Mouse (Mus musculus): ENCODE measurements at regions not wholly inside any gene's neighbourhood (a gene's known extent, or its start where the extent isn't known, plus 50 kb on each side); places are given as distances from the start of the nearest gene placed in this dataset.

DNA sequence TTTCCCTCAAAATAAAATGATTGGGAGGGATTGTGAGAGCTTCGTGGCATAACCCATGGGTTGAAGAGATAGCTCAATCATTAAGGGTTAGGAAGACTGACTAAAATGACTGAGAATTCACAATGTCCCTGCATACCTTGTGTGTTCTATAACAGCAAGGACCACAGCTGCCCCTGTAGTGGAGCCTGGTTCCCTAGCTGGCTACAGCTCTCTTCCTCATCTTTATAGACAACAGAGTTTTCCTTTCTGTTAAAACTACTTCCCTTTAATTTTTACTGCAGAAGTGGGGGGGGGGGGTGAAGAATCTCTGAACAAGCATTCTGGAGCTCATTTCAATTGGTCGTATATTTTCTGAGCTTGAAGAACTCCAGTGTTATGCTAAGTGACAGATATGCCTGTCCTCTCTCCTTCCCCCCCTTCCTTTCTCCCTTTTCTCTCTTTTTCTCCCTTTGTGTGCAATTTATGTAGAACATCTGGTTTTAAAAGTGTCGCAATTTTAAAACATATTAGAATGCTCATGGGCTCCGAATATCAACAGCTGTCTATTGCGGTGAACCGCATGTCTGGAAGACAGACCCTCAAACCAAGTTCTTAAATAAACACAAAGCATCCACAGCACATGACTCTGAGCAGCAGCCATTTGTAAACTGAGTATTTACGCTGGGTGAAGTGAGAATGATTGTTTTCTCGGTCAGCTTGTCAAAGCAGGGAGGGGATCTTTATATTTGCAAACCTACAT is 222.0 kb upstream of the Maf start:
- DNase-seq (ENCODE audit: low read depth, low spot score) = no peak

DNA sequence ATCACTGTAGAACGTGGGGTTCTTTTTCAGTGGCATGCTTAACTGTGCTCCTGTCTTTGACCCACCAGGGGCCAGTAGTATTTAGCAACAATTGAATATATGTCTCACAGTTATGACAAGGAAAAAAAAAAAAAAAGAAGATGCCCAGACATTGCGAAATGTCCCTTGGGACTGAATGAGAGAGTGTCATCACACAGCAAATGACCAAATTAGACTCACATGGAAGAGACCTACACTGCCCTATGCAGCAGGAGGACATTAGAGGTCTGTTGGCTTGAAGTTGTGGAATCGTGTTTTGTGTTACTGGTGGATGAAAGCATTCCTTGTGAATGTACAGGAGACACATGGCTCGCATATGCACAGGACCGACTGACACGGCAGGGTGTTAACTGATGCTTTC is 214.3 kb upstream of the Maf start:
- DNase-seq (ENCODE audit: low read depth, low spot score) = no peak

DNA sequence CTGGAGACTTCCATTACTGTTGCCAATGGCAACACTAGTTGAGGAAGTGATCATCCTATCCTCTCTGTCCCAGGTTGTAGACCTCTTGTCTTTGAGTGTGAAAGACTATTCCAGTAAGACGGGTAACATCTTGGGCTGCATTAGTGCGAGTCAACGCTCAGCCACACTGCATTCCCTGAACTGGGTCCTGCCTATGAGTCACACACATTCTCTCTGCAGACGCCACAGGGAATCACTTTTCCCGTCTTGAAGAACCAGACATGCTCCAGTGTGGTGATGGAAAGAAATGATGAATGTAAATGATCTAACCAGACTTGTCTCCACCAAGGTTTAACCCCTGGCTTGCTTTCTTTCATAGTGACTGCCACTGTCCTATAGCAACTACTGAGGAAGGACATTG is 199.1 kb upstream of the Maf start:
- no peak for DNase-seq (ENCODE audit: low read depth, low spot score)

DNA sequence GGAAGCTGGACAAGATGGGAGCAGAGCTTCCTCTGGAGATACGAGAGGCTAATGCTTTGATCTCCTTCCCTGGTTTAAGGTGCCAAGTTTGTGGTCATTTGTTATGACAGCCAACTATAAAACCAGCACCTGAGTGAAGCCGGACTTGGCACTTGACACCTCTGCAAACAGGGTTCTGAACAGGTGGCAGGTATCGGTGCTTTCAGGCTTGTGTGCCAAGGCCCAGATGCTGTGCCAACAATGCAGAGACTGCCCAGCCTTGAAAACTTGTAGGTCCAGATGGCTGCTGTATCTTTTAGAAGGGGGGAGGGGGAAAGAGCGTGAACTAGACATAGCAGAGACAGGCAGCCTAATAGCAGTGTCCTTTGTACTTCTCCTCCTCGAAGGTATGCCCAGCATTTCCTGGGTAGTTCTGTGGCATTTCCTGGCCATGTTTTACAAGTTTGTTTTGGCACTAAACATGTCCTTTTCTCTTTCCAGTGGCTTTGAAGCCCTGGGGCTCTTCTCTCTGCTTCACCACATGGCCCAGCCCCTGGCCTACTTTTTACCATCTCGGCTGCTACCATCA is 196.3 kb upstream of the Maf start:
- DNase-seq (ENCODE audit: low read depth, low spot score) = no peak

DNA sequence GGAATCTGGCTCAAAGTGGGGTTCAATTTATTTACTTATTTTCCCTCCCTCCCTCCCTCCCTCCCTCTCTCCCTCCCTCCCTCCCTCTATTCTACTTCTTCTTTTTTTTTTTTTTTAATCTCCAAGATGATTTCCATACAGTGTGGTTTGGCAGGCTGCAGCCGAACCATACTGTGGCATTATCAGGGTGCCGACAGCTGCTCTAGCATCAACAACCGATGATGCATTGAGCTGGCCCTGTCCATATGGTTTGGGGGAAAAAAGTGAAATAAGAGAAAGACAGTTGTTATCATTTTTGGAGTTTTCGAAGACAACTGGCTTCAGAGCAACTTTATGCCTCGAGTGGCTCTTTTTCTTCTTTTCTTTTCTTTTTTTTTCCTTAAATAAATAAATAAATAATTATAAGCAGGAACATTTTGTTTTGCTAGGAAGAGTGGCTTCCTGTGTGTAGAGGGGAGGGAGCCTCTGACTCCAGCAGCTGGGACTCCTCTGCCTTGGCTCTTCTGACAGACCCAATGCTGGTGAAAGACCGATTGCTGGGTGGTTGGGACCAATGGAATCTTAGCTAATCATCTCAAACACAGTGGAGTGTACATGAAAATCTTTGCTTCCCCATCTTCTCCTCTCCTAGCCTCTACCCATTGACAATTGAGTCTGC is 190.1 kb upstream of the Maf start:
- DNase-seq (ENCODE audit: low read depth, low spot score) = no peak

DNA sequence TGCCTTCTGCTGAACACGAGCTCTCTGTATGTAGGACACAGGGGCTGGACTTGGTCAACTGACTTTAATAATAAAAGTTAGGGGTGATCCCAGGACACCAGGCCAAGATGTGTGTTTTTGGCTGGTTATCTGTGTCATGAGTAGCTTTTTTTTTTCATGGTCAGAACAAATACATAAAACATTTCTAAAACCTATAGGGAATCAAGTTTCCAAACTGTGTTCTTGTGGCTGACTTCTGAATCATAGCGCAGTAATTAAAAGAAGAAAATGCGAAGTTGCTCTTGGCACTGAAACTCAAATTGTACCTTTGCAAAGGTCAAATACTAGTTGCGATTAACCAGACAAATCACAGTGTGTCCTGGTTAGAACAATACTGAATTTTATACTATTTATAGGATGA is 189.5 kb upstream of the Maf start:
- no peak for DNase-seq (ENCODE audit: low read depth, low spot score)

DNA sequence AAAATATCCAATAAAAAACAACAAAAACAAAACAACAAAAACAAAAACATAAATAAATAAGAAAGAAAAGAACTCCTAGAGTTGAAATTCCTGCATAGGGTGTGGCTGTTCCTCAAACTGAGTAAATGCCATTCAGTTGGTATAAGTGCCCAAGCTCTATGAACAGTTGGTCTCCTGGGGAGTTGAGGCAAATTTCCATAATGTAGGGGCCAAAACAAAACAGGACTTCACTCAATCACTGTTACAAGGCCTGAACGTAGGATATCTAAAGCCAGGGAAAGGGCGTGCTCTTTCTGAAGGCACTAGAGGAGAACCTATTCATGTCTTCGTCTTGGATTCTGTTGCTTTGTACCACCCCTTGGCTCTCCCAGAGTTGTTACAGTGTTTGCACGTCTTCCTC is 188.5 kb upstream of the Maf start:
- DNase-seq (ENCODE audit: low read depth, low spot score) = no peak

DNA sequence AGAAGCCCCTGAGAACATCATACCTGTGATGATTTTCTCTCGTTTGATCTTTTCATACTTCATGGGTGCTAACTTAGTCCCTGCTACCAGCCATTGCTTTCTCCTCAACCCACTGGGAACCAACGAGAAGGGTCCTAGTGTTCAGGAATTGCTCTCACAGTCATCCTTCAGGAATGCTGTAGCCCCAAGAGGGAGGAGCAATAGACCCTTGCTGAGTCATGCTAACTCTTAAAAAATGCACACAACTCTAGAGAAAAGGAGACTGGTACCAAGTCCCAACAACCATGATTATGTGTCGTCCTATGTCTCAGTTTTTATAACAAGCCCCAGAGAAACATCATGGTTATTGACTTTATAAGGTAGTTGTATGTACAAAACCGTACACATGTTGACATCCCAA is 180.7 kb upstream of the Maf start:
- no peak for DNase-seq (ENCODE audit: low read depth, low spot score)

DNA sequence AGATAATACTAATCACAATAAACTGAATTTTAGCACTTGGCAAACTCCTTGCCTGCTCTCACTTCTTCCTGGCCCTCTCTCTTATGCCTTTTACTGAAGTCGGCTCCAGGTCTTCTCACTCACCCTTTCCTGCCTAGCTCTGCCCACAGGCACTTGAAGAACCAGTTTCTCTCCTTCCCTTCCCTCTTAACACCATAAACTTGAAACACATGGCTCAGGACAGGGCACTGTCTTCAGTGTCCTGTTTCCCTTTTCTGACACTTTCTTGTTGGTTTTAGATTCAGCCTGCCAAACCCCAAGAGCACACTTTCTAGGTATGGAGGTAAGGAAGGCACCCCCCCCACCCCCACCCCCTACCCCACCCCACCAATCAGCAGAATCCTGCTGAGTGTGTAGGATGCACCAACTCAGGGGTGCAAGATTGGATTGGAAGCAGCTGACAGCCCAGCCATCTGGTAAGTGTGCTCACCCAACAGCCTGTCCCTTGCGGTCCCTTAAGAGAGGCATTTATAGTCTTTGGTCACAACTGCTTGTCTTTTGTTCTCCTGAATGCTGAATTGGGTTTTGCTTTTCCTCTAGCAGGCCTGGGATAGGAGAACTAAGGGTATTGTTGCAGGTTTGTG is 177.6 kb upstream of the Maf start:
- no peak for DNase-seq (ENCODE audit: low read depth, low spot score)

DNA sequence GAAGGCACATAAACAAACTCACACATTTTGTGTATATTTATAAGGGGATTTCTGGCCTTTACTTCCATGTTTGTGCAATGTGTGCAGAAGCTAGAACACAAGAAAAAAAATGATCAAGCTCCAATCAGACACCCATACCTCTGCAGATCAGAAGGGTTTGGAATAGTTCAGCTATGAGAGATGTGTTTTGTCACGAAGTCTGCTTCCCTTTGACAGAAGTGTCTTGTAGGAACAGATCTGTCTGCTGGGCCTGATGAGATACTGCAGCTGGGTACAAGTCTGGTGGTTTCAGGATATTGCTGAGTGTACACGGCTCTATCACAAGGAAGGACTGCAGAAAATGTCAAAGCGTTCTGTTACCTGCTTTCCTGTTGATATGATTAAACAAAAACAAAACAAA is 176.2 kb upstream of the Maf start:
- no peak for DNase-seq (ENCODE audit: low read depth, low spot score)

DNA sequence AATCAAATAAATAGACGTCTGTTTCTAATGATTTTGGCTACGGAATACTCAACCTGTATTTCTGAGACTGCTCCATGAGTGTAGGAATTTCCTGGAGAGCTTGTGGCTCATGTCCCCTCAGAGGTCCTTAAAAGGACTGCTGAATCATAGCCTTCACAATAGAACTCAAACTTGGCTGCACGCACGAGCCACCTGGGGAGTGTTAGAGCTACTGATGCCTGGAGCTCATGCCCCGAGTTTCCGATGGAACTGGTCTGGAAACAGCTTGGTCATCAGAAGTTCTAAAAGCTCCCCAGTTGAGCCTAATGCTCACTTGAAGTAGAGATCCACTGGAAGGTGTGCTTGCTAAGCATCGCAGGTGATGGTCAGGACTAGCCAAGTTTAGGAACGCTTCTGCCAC is 174.3 kb upstream of the Maf start:
- DNase-seq (ENCODE audit: low read depth, low spot score) = no peak

DNA sequence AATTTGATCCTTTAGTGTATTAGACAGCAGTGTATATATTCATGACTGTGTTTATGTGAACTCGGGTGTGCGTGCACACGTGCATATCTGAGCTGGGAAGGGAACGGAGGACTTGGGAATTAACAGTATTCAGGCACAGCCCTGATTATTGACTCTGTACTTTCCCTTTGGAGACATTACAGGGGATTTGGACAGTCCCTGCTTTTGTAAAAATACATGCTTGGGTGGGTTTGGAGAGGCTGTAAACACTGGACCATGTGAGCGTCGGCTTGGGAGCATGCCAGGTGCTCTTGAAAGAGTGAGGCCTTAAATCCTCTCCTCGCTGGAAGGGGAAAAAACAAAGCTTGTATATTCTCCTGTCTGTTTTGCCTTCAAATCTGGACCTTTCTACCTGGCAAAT is 167.2 kb upstream of the Maf start:
- peak; percentile 26 for DNase-seq (ENCODE audit: low read depth, low spot score)

DNA sequence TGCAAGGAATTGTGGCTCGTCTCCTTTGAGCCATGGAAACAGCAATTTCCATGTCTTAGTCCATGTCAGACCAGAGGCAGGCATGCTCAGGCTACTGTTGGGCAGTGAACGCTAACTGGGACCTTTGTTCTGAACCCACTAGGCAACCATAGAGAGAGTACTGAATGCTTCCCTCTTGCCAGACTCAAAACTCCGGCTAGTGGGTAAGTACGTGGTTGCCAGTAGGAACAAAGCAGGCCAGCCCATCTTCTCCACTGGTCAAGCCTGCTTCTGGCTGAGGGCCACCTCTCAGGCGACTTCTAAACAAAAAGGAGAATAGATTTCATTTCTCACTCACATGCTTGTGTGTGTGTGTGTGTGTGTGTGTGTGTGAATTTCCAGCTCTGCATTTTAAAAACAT is 163.8 kb upstream of the Maf start:
- DNase-seq (ENCODE audit: low read depth, low spot score) = no peak

DNA sequence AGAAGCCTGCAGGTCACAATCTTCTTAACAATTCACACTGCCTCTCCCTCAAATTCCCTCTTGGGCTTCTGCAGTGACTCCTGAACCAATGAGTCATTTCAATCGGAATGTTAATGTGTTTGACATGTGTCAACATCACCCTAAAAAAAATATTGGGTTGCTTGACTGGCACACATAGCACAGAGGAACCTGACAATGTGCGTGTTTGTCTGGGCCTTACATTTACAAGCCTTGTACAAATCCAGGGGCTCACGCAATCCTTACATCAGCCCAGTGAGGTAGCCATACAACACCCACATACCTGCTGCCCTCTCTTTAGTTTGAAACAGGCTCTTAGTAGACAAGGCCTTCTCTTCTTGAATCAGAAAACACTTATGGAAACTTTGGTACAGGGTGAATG is 153.8 kb upstream of the Maf start:
- DNase-seq (ENCODE audit: low read depth, low spot score) = no peak

DNA sequence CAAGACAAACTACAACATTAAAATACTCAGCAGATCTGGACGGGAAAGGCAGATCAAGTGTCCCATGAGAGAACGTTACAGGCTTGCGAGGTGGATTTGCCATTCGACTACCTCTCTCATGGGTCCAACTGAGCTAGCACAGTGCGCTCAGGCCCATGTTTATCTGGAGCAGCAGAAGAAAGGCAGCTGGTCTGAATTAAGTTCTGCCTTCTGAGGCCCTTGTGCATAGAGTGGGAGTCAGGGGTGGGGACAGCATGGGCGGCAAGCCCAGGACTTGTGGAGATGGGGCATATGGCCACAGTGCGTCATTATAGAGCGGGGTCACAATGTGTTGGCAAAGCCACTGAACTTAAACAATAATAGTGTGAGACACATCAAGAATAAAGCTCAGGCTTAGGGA is 151.8 kb upstream of the Maf start:
- DNase-seq (ENCODE audit: low read depth, low spot score) = no peak

DNA sequence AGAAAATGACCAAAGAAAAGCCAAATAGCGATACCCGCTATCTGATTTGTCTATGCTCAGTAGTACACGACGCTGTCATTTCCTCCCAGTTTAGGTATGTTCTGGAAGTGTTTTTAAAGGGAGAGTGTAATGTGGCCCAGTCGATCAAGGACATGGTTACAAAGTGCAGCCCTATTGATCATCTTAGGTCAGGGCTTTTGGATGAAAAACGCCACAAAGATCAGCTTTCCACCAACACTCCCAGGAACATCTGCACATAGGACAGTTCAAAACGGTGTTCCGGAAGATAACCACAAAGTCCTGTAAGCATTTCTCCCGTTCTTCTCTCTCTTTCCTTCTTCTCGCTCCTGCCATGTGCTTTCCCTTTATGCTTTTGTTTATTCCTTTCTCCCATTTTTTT is 149.2 kb upstream of the Maf start:
- no peak for DNase-seq (ENCODE audit: low read depth, low spot score)

DNA sequence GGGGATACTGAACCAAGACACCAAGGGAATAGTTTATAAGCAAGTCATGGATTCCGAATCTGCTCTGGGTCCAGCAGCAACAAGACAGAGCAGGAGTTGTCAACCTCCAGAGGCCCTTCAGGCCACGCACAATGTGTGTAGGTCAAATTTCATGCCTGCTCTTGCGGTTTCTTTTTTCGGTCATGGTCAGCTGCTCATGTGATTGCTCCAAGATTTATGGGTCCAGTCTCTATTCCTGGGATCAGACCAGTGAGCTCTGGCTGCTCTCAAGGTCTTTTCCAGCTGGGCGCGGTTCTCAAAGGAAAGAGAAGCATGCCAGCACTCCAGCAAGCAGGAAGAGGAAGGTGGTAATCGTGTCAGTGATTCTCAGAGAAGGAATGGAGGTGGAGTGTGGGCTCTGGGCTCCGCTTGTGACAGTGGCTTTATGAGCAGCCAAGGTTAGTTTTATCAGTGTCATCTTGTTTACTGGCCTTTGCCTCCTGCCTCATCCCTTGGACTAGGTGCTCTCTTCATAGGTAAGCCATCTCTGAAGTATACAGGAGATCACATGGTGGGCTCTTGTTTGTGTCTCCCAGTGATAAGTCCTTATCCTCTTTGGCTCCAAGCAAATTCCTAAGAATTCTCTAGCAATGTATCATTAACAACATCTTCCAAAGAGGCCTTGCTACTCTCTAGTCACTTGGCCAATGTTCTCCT is 148.5 kb upstream of the Maf start:
- no peak for DNase-seq (ENCODE audit: low read depth, low spot score)

DNA sequence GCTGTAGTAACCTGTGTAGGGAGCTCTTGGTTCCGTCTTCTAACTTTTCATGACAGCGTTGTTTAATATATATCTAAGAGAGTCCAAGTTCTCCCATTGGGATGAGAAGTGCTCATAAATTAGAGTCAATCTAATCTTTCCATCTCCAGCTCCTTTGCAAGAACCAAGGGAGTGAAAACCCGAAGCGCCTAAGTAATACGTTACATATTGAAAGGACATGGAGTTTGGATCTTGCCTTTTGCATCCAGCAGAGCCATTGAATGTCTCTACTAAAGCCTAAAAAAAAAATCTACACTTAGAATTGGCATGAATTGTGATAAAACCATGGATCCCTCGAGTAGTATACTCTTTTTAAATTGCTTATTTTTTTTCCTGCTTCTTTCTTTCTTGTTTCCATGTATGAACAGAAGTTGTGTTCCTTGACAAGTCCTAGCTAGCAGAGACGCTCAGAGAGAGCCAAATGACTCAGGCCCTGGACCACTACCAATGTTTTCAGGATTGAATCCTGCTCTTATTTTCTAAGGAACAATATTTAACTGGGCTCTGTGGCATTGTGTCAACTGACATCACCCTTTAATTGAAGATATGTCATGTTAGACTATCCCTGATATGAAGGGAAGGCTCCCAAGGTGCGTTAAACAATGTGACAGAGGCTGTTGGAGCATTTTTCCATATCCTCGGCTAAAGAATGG is 146.8 kb upstream of the Maf start:
- DNase-seq (ENCODE audit: low read depth, low spot score) = no peak

DNA sequence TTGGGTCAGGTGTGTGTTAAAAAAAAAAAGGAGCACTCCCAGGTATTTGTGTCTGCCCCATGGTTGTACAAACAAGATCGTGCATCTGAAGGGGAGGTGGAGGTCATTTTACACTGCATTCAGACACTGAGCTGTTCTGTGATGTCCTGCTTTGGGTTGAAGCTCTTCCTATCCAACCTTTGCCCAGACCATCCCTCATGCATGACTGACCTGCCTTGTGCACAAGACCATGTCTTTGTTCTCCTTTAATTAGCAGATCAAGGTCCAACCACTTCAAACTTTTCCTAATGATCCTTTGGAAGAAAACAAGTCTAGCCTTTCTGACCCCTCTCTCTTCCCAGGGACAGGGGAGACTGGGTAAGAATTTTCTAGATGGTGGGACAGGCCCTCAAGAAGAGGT is 143.0 kb upstream of the Maf start:
- DNase-seq (ENCODE audit: low read depth, low spot score) = no peak

DNA sequence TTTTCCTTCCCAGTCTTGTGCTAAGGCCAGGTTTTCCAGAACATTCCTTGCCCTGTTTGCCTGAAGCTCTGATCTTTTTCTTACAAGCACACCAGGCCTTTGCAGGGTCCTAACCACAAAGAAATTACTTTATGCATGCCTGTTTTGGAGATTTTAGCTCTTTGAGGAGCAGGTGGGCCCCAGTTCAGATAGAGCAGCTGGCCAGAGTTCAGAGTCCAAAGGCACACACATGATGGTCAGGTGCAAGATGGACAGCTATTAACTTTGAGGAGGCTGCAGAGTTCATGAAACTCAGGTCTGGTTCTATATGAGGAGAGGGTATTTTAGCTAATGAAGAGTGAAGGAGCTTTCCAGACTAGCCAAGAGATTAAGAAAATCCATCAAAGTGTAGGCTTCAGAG is 125.8 kb upstream of the Maf start:
- no peak for DNase-seq (ENCODE audit: low read depth, low spot score)

DNA sequence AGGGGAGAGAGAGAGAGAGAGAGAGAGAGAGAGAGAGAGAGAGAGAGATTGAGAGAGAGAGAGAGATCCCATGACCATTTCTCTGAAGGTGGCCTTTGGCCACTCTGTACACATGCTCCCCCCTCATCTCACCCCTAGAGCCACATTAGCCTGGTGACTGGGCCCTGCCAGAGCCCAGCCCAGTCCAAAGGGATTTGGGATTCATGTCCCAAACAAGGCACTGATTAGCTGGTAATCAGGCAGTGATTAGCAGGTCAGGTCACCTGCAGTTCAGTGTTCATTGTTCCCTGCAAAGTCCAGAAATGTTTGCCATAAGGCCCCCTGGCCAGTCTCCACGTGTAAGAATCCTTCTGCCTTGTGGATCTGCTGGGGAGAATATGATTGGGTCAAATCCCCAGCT is 124.1 kb upstream of the Maf start:
- no peak for DNase-seq (ENCODE audit: low read depth, low spot score)
